Mouse (Mus musculus): Measurements from ENCODE around the gene Gucy2d. TPM values are rescaled to one million over a fixed set of nuclear protein-coding genes. Genes with fewer than 3 reads are reported as not detected.

Gucy2d gene
- polyA plus RNA-seq, 1 experiment from 2014 or later = not detected

GRCm38 (mm10) chr7:98416020-98416419, 24.2 kb upstream of the Gucy2d start:
- Histone ChIP-seq H3K27me3 (replicated peaks; ENCODE audit: control insufficient read depth, insufficient read depth, low read length) (no peaks in the 10 kb centered on the region), H3K27ac (ENCODE audit: low read length) (no peak overlapping the region), H3K4me1 (replicated peaks; ENCODE audit: control insufficient read depth, insufficient read depth, low read length) (peaks cover 13% of the 10 kb centered on the region), H3K4me2 (ENCODE audit: low read length) (no peak overlapping the region), H3K9me3 (ENCODE audit: control insufficient read depth, low read length) (no peaks in the 10 kb centered on the region), H3K36me3 (ENCODE audit: control insufficient read depth, insufficient read depth) (no peaks in the 10 kb centered on the region), H3K9ac (replicated peaks; ENCODE audit: low read depth, low read length) (no peak overlapping the region), H3K4me3 (replicated peaks; ENCODE audit: low read length) (no peak overlapping the region)
- ATAC-seq = no peak
- 71% methylated on average over 4 of the region's 4 CpGs for WGBS

GRCm38 (mm10) chr7:98418031-98418805, 22.0 kb upstream of the Gucy2d start:
- Histone ChIP-seq H3K9me3 (ENCODE audit: control insufficient read depth, low read length) (no peaks in the 10 kb centered on the region), H3K27ac (ENCODE audit: low read length) (peak overlapping the region; percentile 19; the same call in 1 of the 2 replicates), H3K9ac (replicated peaks; ENCODE audit: low read depth, low read length) (no peak overlapping the region), H3K4me2 (ENCODE audit: low read length) (no peak overlapping the region), H3K27me3 (replicated peaks; ENCODE audit: control insufficient read depth, insufficient read depth, low read length) (no peaks in the 10 kb centered on the region), H3K4me1 (replicated peaks; ENCODE audit: control insufficient read depth, insufficient read depth, low read length) (peaks cover 13% of the 10 kb centered on the region), H3K36me3 (ENCODE audit: control insufficient read depth, insufficient read depth) (no peaks in the 10 kb centered on the region), H3K4me3 (replicated peaks; ENCODE audit: low read length) (no peak overlapping the region)
- ATAC-seq = peak; percentile 67
- 61% methylated on average over 17 of the region's 17 CpGs for WGBS

DNA sequence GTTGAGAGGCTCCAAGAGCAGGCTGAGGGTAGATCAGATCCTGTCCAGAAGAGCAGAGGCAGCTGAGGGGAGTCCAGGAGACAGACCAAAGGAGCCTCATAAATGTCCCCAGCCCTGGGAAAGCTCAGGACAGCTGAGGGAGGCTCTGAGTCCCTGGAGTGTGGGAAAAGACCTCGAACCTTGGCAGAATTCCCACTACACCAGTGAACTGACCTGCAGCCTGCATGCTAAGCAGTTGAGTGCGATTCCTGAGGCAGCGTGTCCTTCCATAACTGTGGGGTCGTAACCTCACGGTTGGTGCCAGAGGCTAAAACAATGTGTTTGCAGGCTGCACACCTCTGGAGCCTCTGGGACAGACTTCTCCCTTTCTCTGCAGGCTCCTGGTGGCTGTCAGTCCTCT, 20.9 kb upstream of the Gucy2d start:
- Histone ChIP-seq H3K9ac (replicated peaks; ENCODE audit: low read depth, low read length) (no peak overlapping the region), H3K36me3 (ENCODE audit: control insufficient read depth, insufficient read depth) (no peaks in the 10 kb centered on the region), H3K9me3 (ENCODE audit: control insufficient read depth, low read length) (no peaks in the 10 kb centered on the region), H3K27ac (ENCODE audit: low read length) (no peak overlapping the region), H3K27me3 (replicated peaks; ENCODE audit: control insufficient read depth, insufficient read depth, low read length) (no peaks in the 10 kb centered on the region), H3K4me3 (replicated peaks; ENCODE audit: low read length) (no peak overlapping the region), H3K4me1 (replicated peaks; ENCODE audit: control insufficient read depth, insufficient read depth, low read length) (peaks cover 13% of the 10 kb centered on the region), H3K4me2 (ENCODE audit: low read length) (no peak overlapping the region)
- 37% methylated on average over 5 of the region's 5 CpGs for WGBS
- ATAC-seq = peak; percentile 15; the same call in 1 of the 2 replicates

GRCm38 (mm10) chr7:98423546-98423945, 16.7 kb upstream of the Gucy2d start:
- WGBS = 69% methylated on average over 11 of the region's 11 CpGs
- no peak for ATAC-seq
- Histone ChIP-seq H3K4me2 (ENCODE audit: low read length) (no peak overlapping the region), H3K9me3 (ENCODE audit: control insufficient read depth, low read length) (no peaks in the 10 kb centered on the region), H3K27me3 (replicated peaks; ENCODE audit: control insufficient read depth, insufficient read depth, low read length) (no peaks in the 10 kb centered on the region), H3K9ac (replicated peaks; ENCODE audit: low read depth, low read length) (no peak overlapping the region), H3K4me3 (replicated peaks; ENCODE audit: low read length) (no peak overlapping the region), H3K27ac (ENCODE audit: low read length) (no peak overlapping the region), H3K36me3 (ENCODE audit: control insufficient read depth, insufficient read depth) (no peaks in the 10 kb centered on the region), H3K4me1 (replicated peaks; ENCODE audit: control insufficient read depth, insufficient read depth, low read length) (peaks cover 6% of the 10 kb centered on the region)

GRCm38 (mm10) chr7:98424396-98424795, 15.8 kb upstream of the Gucy2d start:
- Histone ChIP-seq H3K4me1 (replicated peaks; ENCODE audit: control insufficient read depth, insufficient read depth, low read length) (peaks cover 3% of the 10 kb centered on the region; the same call in 1 of the 2 replicates), H3K4me3 (replicated peaks; ENCODE audit: low read length) (no peak overlapping the region), H3K9me3 (ENCODE audit: control insufficient read depth, low read length) (no peaks in the 10 kb centered on the region), H3K27ac (ENCODE audit: low read length) (no peak overlapping the region), H3K36me3 (ENCODE audit: control insufficient read depth, insufficient read depth) (no peaks in the 10 kb centered on the region), H3K4me2 (ENCODE audit: low read length) (no peak overlapping the region), H3K9ac (replicated peaks; ENCODE audit: low read depth, low read length) (no peak overlapping the region), H3K27me3 (replicated peaks; ENCODE audit: control insufficient read depth, insufficient read depth, low read length) (no peaks in the 10 kb centered on the region)
- peak; percentile 49; the same call in 1 of the 2 replicates for ATAC-seq
- WGBS = 39% methylated on average over 6 of the region's 6 CpGs

GRCm38 (mm10) chr7:98425551-98425950, 14.7 kb upstream of the Gucy2d start:
- ATAC-seq = no peak
- Histone ChIP-seq H3K4me2 (ENCODE audit: low read length) (no peak overlapping the region), H3K36me3 (ENCODE audit: control insufficient read depth, insufficient read depth) (no peaks in the 10 kb centered on the region), H3K27me3 (replicated peaks; ENCODE audit: control insufficient read depth, insufficient read depth, low read length) (no peaks in the 10 kb centered on the region), H3K9me3 (ENCODE audit: control insufficient read depth, low read length) (no peaks in the 10 kb centered on the region), H3K4me1 (replicated peaks; ENCODE audit: control insufficient read depth, insufficient read depth, low read length) (no peaks in the 10 kb centered on the region), H3K27ac (ENCODE audit: low read length) (no peak overlapping the region), H3K4me3 (replicated peaks; ENCODE audit: low read length) (no peak overlapping the region), H3K9ac (replicated peaks; ENCODE audit: low read depth, low read length) (no peak overlapping the region)
- WGBS = 94% methylated on average over 3 of the region's 3 CpGs

DNA sequence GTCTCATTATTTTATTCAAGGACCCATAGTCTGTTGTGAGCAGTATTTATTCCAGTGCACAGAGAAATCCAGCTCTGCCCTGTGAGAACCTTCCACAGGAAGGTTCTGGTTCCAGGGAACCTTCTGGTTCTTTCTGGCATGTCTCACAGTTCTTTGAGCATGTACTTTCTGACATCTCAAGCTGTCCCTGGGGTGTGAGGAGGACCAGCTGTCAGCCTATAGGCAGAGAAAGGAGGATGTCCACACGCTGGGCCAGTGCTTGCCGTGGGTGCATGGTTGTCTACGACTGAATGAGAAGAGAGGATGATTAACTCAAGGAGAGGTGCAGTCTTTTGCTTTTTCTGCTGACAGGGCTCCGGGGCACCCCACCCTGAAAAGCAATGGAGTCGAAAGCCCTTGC, 13.6 kb upstream of the Gucy2d start:
- Histone ChIP-seq H3K4me1 (replicated peaks; ENCODE audit: control insufficient read depth, insufficient read depth, low read length) (no peaks in the 10 kb centered on the region), H3K4me3 (replicated peaks; ENCODE audit: low read length) (no peak overlapping the region), H3K9me3 (ENCODE audit: control insufficient read depth, low read length) (no peaks in the 10 kb centered on the region), H3K36me3 (ENCODE audit: control insufficient read depth, insufficient read depth) (no peaks in the 10 kb centered on the region), H3K27me3 (replicated peaks; ENCODE audit: control insufficient read depth, insufficient read depth, low read length) (no peaks in the 10 kb centered on the region), H3K4me2 (ENCODE audit: low read length) (no peak overlapping the region), H3K27ac (ENCODE audit: low read length) (no peak overlapping the region), H3K9ac (replicated peaks; ENCODE audit: low read depth, low read length) (no peak overlapping the region)
- 77% methylated on average over 5 of the region's 5 CpGs for WGBS
- no peak for ATAC-seq

DNA sequence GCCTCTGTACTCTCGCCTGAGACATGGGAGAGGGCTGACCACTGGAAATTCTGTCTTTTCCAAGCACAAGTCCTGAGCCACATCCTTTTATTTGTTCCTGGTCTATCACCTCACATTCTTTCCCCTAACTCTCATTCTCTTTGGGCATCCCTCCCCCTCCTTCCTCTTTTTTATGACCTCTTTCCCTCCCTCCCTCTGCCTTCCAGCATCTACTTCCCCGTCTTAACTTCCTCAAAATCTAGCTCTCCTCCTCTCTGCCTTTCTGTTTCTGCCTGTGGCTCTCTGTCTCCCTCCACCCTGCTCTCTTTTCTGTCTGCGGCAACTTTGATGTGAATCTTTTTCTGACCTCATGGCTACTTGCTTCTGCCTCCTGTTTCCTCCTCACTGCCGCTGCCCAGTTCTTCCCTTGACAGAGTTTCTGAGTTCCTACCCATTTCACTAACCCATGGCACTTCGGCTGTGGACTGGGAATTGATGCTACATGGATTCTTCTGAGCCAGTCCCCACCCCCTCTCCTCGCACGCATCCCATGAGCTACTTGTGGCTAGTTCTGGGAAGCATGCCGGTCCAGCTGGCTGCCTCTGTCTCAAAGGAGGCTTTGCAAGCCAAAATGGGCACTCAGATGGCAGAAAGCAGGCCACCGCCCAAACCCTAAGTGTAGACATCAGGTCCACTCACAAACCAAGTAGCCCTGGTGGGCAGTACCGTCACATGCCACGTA, 12.9 kb upstream of the Gucy2d start:
- Histone ChIP-seq H3K4me2 (ENCODE audit: low read length) (no peak overlapping the region), H3K9ac (replicated peaks; ENCODE audit: low read depth, low read length) (no peak overlapping the region), H3K4me3 (replicated peaks; ENCODE audit: low read length) (no peak overlapping the region), H3K36me3 (ENCODE audit: control insufficient read depth, insufficient read depth) (no peaks in the 10 kb centered on the region), H3K4me1 (replicated peaks; ENCODE audit: control insufficient read depth, insufficient read depth, low read length) (no peaks in the 10 kb centered on the region), H3K9me3 (ENCODE audit: control insufficient read depth, low read length) (no peaks in the 10 kb centered on the region), H3K27ac (ENCODE audit: low read length) (no peak overlapping the region), H3K27me3 (replicated peaks; ENCODE audit: control insufficient read depth, insufficient read depth, low read length) (no peaks in the 10 kb centered on the region)
- no peak for ATAC-seq
- WGBS = 81% methylated on average over 11 of the region's 11 CpGs

DNA sequence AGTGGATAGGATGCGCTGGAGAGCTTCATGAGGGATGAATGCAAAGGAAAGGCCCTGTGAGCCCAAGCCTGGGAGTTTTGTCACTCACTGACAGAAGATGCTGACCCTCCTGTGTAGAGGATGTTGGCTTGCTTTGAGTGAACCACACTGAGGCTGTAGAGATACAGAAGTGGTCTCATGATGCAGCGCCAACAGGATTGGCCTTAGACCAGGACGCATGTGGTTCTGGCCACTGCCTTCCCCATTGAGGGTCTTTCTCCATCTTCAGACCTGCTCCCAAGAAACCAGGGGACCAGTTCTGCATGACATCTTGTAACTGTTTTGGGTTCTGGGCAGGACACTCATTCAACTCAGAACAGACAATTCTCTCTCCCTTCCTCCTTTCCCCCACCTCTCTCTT, 10.6 kb upstream of the Gucy2d start:
- Histone ChIP-seq H3K27ac (ENCODE audit: low read length) (no peak overlapping the region), H3K4me3 (replicated peaks; ENCODE audit: low read length) (no peak overlapping the region), H3K4me2 (ENCODE audit: low read length) (no peak overlapping the region), H3K36me3 (ENCODE audit: control insufficient read depth, insufficient read depth) (no peaks in the 10 kb centered on the region), H3K9ac (replicated peaks; ENCODE audit: low read depth, low read length) (no peak overlapping the region), H3K4me1 (replicated peaks; ENCODE audit: control insufficient read depth, insufficient read depth, low read length) (no peaks in the 10 kb centered on the region), H3K9me3 (ENCODE audit: control insufficient read depth, low read length) (no peaks in the 10 kb centered on the region), H3K27me3 (replicated peaks; ENCODE audit: control insufficient read depth, insufficient read depth, low read length) (no peaks in the 10 kb centered on the region)
- no peak for ATAC-seq
- 91% methylated on average over 3 of the region's 3 CpGs for WGBS

Data from forebrain, embryonic 16.5 days (tissue).